Mouse (Mus musculus): Measurements from ENCODE around the gene Mthfs.

DNA sequence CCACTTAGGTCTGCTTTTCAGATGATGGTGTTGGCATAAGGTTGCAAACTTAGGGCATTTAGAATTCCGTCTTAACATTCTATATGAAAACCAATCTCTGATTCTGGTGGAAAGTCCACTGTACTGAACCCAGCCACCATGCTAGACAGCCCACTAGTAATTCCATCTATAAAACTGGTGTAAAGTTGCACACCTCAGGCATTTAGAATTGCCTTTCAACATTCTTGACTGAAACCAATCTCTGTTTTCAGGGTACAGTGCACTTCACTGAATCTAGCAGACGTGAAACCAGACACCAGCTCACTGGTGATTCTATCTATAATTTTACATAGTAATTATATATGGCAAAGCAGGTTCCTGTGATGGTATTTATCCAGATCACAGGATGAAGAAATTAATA lies 95.2 kb downstream of the Mthfs start:
- no peak for TF ChIP-seq POLR2A (IDR thresholded peaks at IDR 0.05; ENCODE audit: borderline replicate concordance, insufficient read depth, low read length)
- no peak for TF ChIP-seq CTCF (IDR thresholded peaks at IDR 0.05; ENCODE audit: borderline replicate concordance, insufficient read depth, low read depth, low read length)
